Mouse (Mus musculus): ENCODE measurements around the gene Gm20826. TPM values are rescaled to one million over a fixed set of nuclear protein-coding genes. Genes with fewer than 3 reads are reported as not detected.

Gm20826 gene
- not detected in 2 replicates for polyA plus RNA-seq (2015; fragmentation: Nextera tagmentation; extraction: Ambion mirVana)

DNA sequence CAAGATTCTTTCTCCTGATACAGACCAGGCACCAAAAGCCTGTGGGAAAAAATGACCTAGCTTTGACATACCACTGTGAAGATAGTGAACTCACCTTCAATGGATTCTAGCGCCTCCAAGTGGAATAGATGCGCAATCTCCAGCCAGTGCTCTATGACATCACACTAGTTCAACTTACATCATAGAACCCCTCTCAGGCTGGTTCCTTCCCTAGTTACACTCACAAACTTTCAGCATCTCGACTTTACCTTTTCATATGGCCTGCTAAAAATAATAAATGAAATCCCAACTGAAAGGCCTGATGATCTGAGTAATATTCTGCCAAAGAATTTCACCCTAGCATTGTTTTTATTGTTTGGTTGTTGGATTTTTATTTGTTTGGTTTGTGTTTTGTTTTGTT lies at the start of gene Gm20826:
Gm20826 (minus strand) TSS at position 101 of the 400 bp plus-strand sequence.

Other genes with a start within 250 kb of the Gm20826 start
- not detected in 2 replicates for gene Gm21788, start 233.5 kb downstream of the Gm20826 start, polyA plus RNA-seq (2015; fragmentation: Nextera tagmentation; extraction: Ambion mirVana)
- not detected in 2 replicates for gene Gm28576, start 84.5 kb upstream of the Gm20826 start, polyA plus RNA-seq (2015; fragmentation: Nextera tagmentation; extraction: Ambion mirVana)

Data from urinary bladder, postnatal 0 days (tissue).